Mouse (Mus musculus) cerebellum, adult 11-12 months (tissue): ENCODE data around the gene Rbms1.

Experiments used
- DNase-seq: peaks from one replicate; pipeline ENCODE4 v3.0.0; 2022

The Rbms1 gene

DNA sequence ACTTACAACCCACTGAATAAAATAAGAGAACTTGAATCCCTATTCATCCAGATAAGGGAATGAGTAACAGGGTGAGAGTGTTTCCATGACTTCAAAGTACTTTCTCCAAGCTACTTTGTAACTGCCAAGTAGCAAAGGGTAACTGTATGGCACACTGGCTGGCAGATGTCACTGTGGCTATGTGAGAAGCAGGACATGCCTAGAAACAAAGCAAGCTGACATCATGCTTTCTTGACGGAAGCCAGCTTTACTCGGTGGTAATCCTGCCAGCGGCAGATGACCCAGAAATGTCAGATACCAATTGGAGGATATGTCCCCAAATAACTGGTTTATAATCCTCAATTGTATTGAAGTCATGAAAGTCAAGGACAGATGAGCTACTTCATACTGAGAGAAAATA is 218.3 kb downstream of the Rbms1 start:
- no peak for DNase-seq

DNA sequence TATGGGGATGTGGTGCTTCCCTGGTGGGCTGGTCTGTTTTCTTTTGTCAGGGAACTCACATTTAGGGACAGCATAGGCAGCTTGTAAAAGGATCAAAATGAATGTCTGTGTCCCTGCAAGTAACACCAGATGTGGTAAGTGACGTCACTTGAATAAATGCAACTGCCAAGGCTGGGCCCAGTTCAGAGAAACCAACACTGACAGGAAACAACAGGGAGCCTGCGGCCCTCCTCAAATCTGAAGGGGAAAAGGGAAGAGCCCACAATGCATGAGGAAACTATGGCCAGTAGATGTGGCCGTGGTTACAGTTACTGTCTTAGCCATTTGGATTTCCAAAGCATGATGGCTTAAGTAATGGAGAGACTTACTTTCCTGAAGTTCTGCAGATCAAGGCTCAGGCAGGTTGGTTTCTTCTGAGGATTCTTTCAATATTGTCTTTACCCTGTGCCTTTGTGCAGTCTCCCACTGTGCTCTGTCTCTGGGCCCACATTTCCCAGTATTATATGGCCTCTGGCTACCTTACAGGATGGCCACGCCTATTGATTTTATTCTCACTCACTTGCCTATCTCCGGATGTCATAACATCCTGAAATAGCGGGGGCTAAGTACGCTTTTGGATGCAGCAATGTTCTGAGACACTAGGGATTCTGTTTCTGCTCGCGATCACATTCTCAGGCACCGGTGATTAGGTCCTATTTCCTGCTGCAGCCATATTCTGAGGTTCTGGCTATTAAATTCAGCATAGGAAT is 223.4 kb downstream of the Rbms1 start:
- DNase-seq, result no peak

GRCm38 (mm10) chr2:60730929-60731328 is 232.1 kb downstream of the Rbms1 start:
- no peak for DNase-seq

DNA sequence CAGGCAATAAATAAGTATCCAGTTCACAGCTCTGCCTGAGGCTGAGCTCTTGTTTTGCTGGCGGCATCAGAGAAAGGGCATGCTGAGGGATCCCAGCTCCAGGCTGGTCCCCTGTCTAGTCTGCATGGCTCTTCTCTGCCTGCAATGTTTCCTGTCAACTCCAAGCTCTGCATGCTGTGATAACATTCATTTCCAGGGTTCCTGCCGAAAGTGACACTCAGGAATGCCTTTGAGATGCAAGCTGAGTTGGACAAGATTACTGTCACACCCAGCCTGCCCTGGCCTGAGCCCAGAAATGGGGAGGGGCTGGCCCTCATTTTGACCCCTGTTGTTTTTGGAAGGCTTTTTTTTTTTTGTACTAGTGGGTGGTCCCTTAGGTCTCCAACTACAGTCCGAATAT is 233.0 kb downstream of the Rbms1 start:
- DNase-seq, result no peak

DNA sequence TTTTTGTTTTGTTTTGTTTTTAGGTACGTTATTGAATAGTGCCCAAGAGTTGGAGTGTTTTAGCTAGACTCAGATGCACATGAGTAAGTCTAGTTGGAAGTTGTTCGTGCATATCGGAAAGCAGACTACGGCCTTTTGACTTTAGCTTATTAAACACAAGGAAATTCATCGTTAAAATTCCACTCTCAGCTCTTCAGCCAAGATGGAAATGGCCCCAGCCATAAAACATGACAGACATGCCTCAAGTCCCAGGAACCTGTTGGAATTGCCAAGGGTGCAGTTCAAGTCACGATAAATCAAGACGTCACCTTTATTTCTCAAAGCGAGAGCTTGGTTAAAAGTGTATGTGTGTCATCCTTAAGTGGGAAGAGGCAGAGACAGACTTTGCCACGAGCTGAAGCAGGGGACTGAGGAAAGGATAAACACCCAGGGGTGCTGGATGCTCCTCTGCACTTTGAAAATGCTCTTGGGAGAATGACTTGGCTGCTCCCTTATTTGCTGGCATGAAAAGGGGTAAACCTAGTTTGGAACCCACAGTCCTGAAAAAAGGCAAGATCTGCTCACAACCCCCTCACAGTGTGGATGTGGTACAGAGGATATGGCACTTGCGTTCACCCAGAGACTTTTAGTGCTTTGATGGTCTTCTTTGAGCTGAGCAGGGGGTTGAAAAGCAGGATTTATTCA is 233.9 kb downstream of the Rbms1 start:
- DNase-seq, result no peak

GRCm38 (mm10) chr2:60724660-60725059 is 238.3 kb downstream of the Rbms1 start:
- DNase-seq, result no peak

DNA sequence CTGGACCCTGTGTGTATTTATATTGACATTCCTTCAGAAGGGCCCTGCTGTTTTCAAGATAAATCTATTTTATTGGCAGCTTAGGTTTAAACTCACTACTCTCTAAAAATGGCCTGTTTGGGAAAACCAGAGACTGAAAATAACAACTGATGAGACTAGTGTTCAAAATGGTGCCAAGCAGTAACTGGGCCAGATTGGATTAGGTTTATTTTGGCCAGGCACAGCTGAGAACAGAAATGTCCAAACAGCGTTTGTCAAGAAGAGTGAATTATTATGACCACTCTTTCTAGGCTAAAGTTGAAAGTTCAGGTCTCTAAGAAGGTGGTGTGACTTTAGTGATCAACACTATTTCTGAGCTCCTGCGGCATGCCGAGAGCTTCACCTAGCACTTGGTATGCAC is 240.0 kb downstream of the Rbms1 start:
- no peak for DNase-seq

GRCm38 (mm10) chr2:60722514-60722913 is 240.5 kb downstream of the Rbms1 start, which contains the start of gene Itgb6:
Itgb6 (minus strand) TSS chr2:60722643.
- no peak for DNase-seq

DNA sequence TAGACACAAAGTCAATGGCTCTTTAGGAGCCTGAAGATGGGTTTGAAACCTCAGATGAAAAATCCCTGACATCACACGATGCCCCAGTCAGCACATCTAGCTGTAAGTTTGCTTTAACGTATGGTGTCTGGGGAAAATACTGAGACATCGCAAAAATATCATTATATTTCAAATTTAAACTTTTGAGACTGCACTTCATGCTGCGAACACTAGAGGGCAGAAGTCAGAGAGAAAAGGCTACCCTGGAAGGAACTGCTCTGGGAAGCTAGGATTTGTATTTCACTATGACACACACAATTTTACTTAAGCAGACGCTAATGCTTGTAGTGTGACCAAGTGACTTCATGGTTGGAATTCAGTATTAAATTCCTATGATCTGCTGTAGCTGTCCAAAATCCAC is 242.1 kb downstream of the Rbms1 start:
- DNase-seq, result no peak

GRCm38 (mm10) chr2:60720205-60720604 is 242.8 kb downstream of the Rbms1 start:
- peak; percentile 15 for DNase-seq

- DNase-seq, result no peak
Observed at GRCm38 (mm10) chr2:60717348-60717747, 245.6 kb downstream of the Rbms1 start.

- no peak for DNase-seq
Observed at GRCm38 (mm10) chr2:60716549-60716948, 246.4 kb downstream of the Rbms1 start.

DNA sequence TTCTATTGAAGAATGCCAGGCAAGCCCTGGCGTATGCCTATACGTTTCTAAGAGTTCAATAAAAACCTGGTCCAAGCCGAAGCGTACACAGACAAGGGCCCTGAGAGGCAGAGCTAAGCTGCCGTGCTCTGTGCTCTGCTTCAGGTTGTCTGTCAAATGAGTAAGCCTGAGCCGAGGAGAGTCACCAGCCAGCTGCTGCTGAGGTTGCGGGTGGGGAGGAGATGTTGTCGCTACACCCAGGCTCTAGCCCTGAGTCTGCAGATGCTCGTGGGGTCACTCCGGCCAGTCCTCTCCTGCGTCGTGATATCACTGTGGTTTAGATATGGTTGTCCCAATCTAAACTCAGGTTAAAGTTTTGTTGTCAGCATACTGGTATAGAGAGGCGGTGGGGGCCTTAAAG is 247.2 kb downstream of the Rbms1 start:
- DNase-seq, result no peak

- no peak for DNase-seq
Observed at GRCm38 (mm10) chr2:60714971-60715502, 248.0 kb downstream of the Rbms1 start.

DNA sequence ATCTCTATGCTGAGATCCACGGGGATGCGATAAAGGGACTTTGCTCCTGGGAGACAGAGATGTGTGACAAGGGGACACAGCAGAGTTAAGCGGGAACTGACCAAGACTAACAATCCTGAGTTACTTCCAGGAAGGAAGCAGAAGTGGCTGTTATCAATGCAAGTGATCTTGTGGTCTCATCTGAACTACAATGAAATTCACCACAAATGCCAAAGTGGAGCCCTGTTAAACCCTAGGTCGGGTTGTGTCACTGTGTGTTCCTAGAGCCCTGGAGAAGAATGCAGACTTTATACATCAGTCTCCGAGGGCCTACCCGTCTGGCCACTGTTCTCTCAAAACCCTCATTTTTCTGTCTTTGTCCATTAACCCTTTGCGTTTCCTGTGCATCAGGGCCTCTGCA is 248.5 kb downstream of the Rbms1 start:
- DNase-seq, result no peak

- no peak for DNase-seq
Observed at GRCm38 (mm10) chr2:60713857-60714256, 249.1 kb downstream of the Rbms1 start.

DNA sequence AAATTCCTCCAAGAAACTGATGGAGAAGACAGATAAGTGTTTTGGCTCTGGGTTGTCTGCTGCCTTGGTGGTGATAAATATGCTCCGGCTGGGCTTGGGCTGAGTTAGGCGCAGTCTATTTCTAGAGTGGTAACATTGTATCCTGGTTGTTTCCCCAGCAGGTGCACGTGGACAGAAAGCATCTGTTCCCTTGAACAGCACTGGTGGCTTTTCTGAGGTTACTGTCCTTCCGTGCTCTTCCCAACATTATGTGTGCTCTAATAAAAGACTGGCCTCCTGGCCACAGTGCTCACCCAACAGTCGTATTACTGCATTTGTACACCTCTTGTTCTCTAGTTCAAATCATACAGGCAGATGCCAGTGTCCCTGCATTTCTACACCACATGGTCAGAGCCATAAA is 250.1 kb downstream of the Rbms1 start:
- DNase-seq, result no peak

DNA sequence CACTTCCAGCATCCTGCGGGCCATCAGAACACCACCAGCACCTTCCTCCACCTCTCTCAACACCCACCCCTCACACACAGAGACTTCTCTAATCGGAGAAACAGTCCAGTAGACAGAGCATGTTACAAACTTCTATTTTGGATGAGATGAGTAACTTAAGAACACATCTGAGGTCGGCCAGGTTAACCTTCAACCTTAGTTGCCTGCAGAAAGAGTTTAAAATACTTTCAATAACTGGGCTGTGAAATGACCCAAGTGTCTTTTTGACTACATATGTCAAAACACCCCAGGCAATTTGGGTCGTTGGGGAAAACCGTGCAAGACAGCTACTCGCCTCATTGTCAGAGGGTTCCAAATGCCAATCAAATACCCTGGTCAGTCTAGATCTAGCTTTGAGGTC is 250.5 kb downstream of the Rbms1 start:
- no peak for DNase-seq

DNA sequence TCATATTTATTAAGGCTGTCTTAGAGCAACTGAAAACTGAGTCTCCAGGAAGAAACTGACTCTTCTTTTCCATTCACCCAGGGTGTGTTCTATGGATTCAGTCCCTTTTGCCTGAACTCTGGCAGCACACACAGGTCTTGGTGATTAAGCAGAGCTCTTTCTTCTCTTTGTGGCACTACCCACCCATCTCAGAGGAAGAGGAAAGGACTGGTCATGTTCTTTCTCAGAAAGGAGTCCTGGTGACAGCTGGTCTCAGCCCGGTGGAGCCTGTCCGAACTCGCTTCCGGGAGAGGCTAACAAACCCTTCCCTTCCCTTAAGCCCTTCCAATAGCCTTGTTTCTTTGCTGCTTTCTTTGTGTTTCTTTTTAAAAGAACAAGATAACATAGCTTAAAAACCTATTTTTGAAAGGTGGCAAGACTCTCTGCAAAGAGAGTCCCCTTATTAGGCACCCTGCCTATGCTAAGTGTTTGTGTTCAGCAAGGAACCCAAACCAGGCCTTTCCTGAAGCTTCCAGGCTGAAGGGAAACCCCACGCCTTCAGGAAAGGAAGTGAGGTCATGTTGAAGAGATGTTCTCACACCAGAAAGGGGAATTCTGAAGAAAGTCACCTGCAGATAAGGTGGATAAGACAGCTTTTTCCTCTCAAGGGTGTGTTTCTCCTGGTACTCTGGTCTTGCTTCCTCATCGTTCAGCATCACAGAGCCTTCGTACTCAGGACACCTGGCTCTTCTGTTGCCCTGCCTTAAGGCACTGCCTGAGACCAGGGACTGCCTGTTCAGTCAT is 251.7 kb downstream of the Rbms1 start:
- no peak for DNase-seq

DNA sequence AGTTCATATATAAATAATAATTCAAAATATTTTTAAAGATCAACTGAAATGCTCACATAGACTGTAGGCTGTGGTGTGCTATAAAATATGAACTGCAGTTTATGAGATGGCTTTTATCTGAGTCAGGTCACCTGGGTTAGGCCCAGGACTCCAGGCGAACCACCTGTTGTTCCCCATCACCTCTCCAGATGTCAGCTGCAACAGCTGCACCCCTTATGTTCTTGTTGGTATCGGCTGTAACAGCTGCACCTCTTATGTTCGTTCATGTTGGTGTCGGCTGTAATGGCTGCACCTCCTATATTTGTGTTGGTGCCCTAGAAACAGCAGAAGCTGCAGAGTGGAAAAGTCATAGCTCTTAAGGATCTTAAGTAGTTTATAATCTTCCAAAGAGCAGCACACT is 252.7 kb downstream of the Rbms1 start:
- DNase-seq, result no peak

DNA sequence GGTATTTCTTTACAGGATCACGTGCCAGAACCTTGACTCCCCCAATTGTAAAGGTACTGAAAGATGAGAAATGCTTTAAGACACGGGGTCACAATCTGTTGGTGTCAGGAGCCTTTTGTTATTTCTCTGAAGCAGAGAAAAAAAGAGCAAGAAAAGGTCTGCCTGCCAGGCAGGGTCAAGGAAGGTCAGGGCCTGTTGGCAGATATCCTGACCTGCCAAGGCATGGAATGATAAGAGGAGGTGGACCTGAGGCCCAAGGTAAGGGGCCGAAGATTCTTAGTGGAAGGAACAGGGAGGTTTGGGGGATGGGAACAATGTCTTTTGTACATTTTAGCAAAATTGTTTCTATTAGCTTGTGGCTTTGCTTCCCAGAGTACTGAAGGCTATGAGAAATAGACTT is 254.3 kb downstream of the Rbms1 start:
- no peak for DNase-seq

- no peak for DNase-seq
Observed at GRCm38 (mm10) chr2:60706866-60707265, 256.1 kb downstream of the Rbms1 start.

DNA sequence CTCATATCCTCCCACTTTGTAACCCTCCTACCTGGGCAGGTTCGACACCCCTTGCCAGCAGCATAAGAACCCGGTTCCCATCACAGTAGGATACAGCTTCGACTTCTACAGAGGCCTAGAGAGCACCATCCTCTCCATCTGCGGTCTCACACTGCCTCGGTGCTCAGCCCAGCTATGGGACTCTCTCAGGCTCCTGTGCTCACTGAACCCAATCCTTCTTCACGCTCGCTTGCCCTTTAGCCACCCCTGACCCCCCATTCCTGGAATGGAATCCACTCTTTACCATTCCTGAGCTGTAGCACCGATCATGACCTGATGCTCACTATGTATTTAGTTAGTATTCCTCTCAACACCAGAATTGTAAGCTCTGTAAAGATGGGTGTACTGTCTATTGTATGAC is 257.6 kb downstream of the Rbms1 start:
- no peak for DNase-seq

- DNase-seq, result no peak
Observed at GRCm38 (mm10) chr2:60703315-60703714, 259.7 kb downstream of the Rbms1 start.
